Mouse (Mus musculus) embryonic facial prominence, embryonic 12.5 days (tissue): ENCODE data around the gene Gm3285. TPM values are rescaled to one million over a fixed set of nuclear protein-coding genes. Genes with fewer than 3 reads are reported as not detected.

ENCODE experiments used
- ATAC-seq: fragments of 200-750 bp; cut with Nextera tagmentation; 2 replicates; pipeline ENCODE4 v1.8.0; 2017; ENCODE audit not compliant: insufficient number of reproducible peaks, insufficient read depth, low FRiP score, low TSS enrichment
- H3K27ac ChIP-seq: fragments of 300-500 bp; sonication (generic); 2 replicates; pipeline ENCODE4 v1.5.1; 2016; ENCODE audit warnings: mild to moderate bottlenecking
- H3K27me3 ChIP-seq: fragments of 300-500 bp; sonication (generic); 2 replicates; pipeline ENCODE4 v1.6.1; 2016; ENCODE audit warnings: mild to moderate bottlenecking, moderate library complexity
- H3K36me3 ChIP-seq: fragments of 300-500 bp; sonication (generic); 2 replicates; pipeline ENCODE4 v1.6.1; 2016; ENCODE audit warnings: mild to moderate bottlenecking
- H3K4me1 ChIP-seq: fragments of 300-500 bp; sonication (generic); 2 replicates; pipeline ENCODE4 v1.6.1; 2016
- H3K4me2 ChIP-seq: fragments of 300-500 bp; sonication (generic); replicated peaks from 2 replicates; pipeline ENCODE4 v1.6.1; 2016; ENCODE audit warnings: mild to moderate bottlenecking, moderate library complexity
- H3K4me3 ChIP-seq: fragments of 300-500 bp; sonication (generic); 2 replicates; pipeline ENCODE4 v1.5.1; 2016; ENCODE audit warnings: mild to moderate bottlenecking
- H3K9ac ChIP-seq: fragments of 300-500 bp; sonication (generic); 2 replicates; pipeline ENCODE4 v1.6.1; 2016; ENCODE audit warnings: mild to moderate bottlenecking, moderate library complexity
- H3K9me3 ChIP-seq: fragments of 300-500 bp; sonication (generic); 2 replicates; pipeline ENCODE4 v1.6.1; 2016; ENCODE audit warnings: mild to moderate bottlenecking, moderate library complexity
- WGBS: fragments of 180-500 bp; shearing (Covaris S2); methylation state at CpG from one replicate; pipeline ENCODE4 v1.1.7; 2016; 5-methylcytosine and 5-hydroxymethylcytosine counted together
- polyA plus RNA-seq: library from polyadenylated mRNA; unstranded; fragments of >200 nt; fragmentation: Nextera tagmentation; extraction: Ambion mirVana; gene quantifications from 2 replicates; pipeline ENCODE4 v1.2.1, GENCODE M21; 2016

Gene Gm3285
- polyA plus RNA-seq, 1 experiment from 2014 or later = not detected

DNA sequence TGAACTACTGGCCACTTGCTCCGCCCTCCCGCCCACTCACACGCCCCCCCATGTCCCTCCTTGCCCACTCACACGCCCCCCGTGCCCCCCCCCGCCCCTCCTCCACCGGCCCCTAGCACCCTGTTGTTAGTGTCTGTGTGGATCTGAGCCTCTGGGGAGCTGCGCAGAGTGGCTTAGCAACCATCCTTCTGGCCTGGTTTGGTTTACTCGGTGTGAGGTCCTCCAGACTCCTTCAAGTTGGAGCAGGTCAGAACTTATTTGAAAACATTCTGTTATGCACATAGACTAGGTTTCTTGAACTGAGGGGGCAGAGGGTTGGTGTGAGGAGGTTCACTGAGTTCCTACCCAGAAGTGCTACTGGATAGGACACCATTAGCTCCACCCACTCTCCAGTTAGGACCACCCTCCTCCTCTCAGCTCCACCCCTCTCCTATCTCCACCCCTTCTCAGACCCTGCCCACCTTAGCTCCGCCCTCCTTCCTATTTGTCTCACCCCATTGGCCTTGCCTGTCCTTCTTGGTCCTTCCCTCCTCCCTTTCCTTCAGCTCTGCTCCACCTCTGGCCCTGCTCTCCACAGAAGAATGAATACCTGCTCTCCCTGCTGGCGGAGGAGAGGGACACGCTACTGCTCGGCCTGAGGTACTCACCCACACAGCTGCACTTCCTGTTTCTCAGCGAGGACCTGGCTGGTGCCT is 2.4 kb downstream of the Gm3285 start:
- peak overlapping the region; percentile 37 for H3K4me2 ChIP-seq
- H3K9me3 ChIP-seq = no peaks in the 10 kb centered on the region
- ATAC-seq = peak; percentile 67
- H3K27me3 ChIP-seq = no peaks in the 10 kb centered on the region
- 0 out of 2 replicates have a peak overlapping the region, but pooled peaks have one; percentile 3 for H3K27ac ChIP-seq
- H3K36me3 ChIP-seq = no peaks in the 10 kb centered on the region
- WGBS = 30% methylated on average over 14 of the region's 14 CpGs
- no peaks in the 10 kb centered on the region for H3K4me1 ChIP-seq
- no peak overlapping the region for H3K9ac ChIP-seq
- H3K4me3 ChIP-seq = peak overlapping the region; percentile 21; the same call in 1 of the 2 replicates

DNA sequence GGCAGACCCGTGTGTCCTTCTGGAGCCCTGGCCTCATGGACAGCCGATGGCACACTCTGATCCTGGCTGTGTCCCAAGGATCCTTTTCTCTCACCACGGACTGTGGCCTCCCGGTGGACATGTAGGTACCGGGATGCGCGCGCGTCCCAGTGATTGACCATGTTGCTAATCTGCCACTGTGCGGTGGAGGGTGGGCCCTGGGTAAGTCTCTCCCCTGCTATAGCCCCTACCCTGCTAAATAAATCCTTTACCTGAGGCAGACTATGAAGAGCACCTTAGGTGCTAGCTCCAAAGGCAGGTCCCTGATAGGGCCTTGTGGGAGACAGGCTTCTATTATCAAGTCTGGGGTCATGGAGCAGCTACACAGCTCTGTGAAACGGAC is 3.0 kb downstream of the Gm3285 start:
- peak overlapping the region; percentile 21; the same call in 1 of the 2 replicates for H3K4me3 ChIP-seq

GRCm38 (mm10) chr10:77867546-77867945 is 5.8 kb downstream of the Gm3285 start:
- Histone ChIP-seq H3K27ac (no peak overlapping the region), H3K9ac (no peak overlapping the region), H3K27me3 (no peaks in the 10 kb centered on the region), H3K9me3 (no peaks in the 10 kb centered on the region), H3K4me2 (no peak overlapping the region), H3K36me3 (no peaks in the 10 kb centered on the region), H3K4me1 (no peaks in the 10 kb centered on the region), H3K4me3 (no peak overlapping the region)
- no peak for ATAC-seq
- WGBS = 13% methylated on average over 1 of the region's 1 CpGs

More for the DNA sequence above, 3.0 kb downstream of the Gm3285 start:
- Histone ChIP-seq H3K9me3 (no peaks in the 10 kb centered on the region), H3K27ac (no peak overlapping the region), H3K4me2 (peak overlapping the region; percentile 37), H3K4me1 (no peaks in the 10 kb centered on the region), H3K27me3 (no peaks in the 10 kb centered on the region), H3K9ac (no peak overlapping the region), H3K36me3 (no peaks in the 10 kb centered on the region)
- 25% methylated on average over 11 of the region's 11 CpGs for WGBS
- ATAC-seq = peak; percentile 42; the same call in 1 of the 2 replicates

GRCm38 (mm10) chr10:77869651-77870050 is 7.9 kb downstream of the Gm3285 start:
- no peaks in the 10 kb centered on the region for H3K4me1 ChIP-seq
- no peaks in the 10 kb centered on the region for H3K36me3 ChIP-seq
- no peak for ATAC-seq
- no peak overlapping the region for H3K4me3 ChIP-seq
- no peak overlapping the region for H3K9ac ChIP-seq
- no peaks in the 10 kb centered on the region for H3K27me3 ChIP-seq
- no peaks in the 10 kb centered on the region for H3K9me3 ChIP-seq
- no peak overlapping the region for H3K4me2 ChIP-seq
- H3K27ac ChIP-seq = no peak overlapping the region
- WGBS = 86% methylated on average over 7 of the region's 7 CpGs

- WGBS = 61% methylated on average over 6 of the region's 6 CpGs
- no peak overlapping the region for H3K4me2 ChIP-seq
- no peak overlapping the region for H3K27ac ChIP-seq
- ATAC-seq = no peak
- H3K9ac ChIP-seq = no peak overlapping the region
- H3K27me3 ChIP-seq = no peaks in the 10 kb centered on the region
- H3K36me3 ChIP-seq = no peaks in the 10 kb centered on the region
- H3K4me3 ChIP-seq = no peak overlapping the region
- H3K9me3 ChIP-seq = no peaks in the 10 kb centered on the region; the same call in 1 of the 2 replicates
- no peaks in the 10 kb centered on the region for H3K4me1 ChIP-seq
Observed at GRCm38 (mm10) chr10:77878985-77879384, 17.2 kb downstream of the Gm3285 start.

- no peaks in the 10 kb centered on the region; the same call in 1 of the 2 replicates for H3K9me3 ChIP-seq
- ATAC-seq = no peak
- H3K36me3 ChIP-seq = no peaks in the 10 kb centered on the region
- no peak overlapping the region for H3K4me3 ChIP-seq
- no peak overlapping the region for H3K4me2 ChIP-seq
- H3K9ac ChIP-seq = no peak overlapping the region
- 81% methylated on average over 3 of the region's 3 CpGs for WGBS
- no peaks in the 10 kb centered on the region for H3K4me1 ChIP-seq
- H3K27me3 ChIP-seq = no peaks in the 10 kb centered on the region
- no peak overlapping the region for H3K27ac ChIP-seq
Observed at GRCm38 (mm10) chr10:77880305-77880704, 18.5 kb downstream of the Gm3285 start.

- ATAC-seq = no peak
- no peaks in the 10 kb centered on the region; the same call in 1 of the 2 replicates for H3K9me3 ChIP-seq
Observed at GRCm38 (mm10) chr10:77882553-77882952, 20.8 kb downstream of the Gm3285 start.

GRCm38 (mm10) chr10:77886007-77886747 is 24.4 kb downstream of the Gm3285 start:
- Histone ChIP-seq H3K36me3 (no peaks in the 10 kb centered on the region), H3K4me1 (no peaks in the 10 kb centered on the region), H3K27me3 (no peaks in the 10 kb centered on the region), H3K27ac (no peak overlapping the region), H3K9me3 (no peaks in the 10 kb centered on the region; the same call in 1 of the 2 replicates), H3K9ac (no peak overlapping the region), H3K4me3 (no peak overlapping the region), H3K4me2 (no peak overlapping the region)
- 51% methylated on average over 12 of the region's 12 CpGs for WGBS
- no peak for ATAC-seq

More at GRCm38 (mm10) chr10:77882553-77882952, 20.8 kb downstream of the Gm3285 start:
- Histone ChIP-seq H3K4me1 (no peaks in the 10 kb centered on the region), H3K4me3 (no peak overlapping the region), H3K27ac (no peak overlapping the region), H3K4me2 (no peak overlapping the region), H3K36me3 (no peaks in the 10 kb centered on the region), H3K27me3 (no peaks in the 10 kb centered on the region), H3K9ac (no peak overlapping the region)
- WGBS = 91% methylated on average over 5 of the region's 5 CpGs

GRCm38 (mm10) chr10:77890987-77891565 is 29.3 kb downstream of the Gm3285 start:
- whole genome bisulfite sequencing = 80% methylated on average over 8 of the region's 8 CpGs
- H3K36me3 ChIP-seq = no peaks in the 10 kb centered on the region
- H3K4me3 ChIP-seq = no peak overlapping the region
- H3K4me2 ChIP-seq = no peak overlapping the region
- H3K9ac ChIP-seq = no peak overlapping the region
- 0 out of 2 replicates have a peak, but pooled peaks have one; percentile 35 for ATAC-seq
- no peaks in the 10 kb centered on the region for H3K9me3 ChIP-seq
- no peaks in the 10 kb centered on the region for H3K27me3 ChIP-seq
- no peaks in the 10 kb centered on the region for H3K4me1 ChIP-seq
- no peak overlapping the region for H3K27ac ChIP-seq

DNA sequence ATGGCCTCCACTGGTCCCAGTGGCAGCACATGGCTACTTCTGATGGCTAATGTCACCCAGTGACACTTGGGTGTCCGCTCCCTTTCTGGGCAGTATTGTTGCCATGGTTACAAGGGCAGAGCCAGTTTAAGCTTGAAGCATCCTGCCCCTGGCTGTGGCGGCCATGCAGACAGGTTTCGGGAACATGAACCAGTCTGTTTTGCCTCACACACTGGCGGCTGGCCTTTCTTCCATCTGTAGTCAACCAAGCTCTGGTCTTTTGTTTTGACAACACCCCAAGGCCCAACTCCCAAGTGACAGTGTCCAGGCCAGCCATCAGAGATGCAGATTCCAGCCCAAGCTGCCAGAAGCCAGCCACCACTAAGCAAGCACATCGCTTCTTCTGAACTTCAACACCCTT is 33.8 kb downstream of the Gm3285 start:
- no peak overlapping the region for H3K9ac ChIP-seq
- H3K4me2 ChIP-seq = no peak overlapping the region
- no peak overlapping the region for H3K4me3 ChIP-seq
- 60% methylated on average over 5 of the region's 5 CpGs for WGBS
- ATAC-seq = no peak
- H3K27me3 ChIP-seq = peaks cover 2% of the 10 kb centered on the region; the same call in 1 of the 2 replicates
- no peaks in the 10 kb centered on the region for H3K36me3 ChIP-seq
- H3K9me3 ChIP-seq = no peaks in the 10 kb centered on the region
- no peak overlapping the region for H3K27ac ChIP-seq
- no peaks in the 10 kb centered on the region for H3K4me1 ChIP-seq

DNA sequence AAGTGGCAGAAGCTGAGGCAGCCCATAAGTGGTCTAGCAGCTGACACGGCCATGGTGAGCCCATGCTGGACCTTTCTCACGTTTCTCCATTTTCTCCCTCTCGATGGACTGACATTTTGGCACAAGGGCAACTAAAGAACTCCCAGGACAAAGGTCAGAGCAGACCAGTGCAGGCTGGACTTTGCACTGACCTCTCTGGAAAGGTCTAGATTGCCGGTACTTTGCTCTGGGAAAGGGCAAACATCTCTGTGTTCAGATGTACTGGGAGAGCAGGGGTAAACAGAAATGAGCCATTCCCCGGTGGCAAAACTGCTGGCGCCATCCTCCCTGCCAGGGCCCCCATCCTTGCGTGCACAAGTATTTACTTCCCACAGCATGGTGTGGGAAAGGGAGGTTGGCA is 38.4 kb downstream of the Gm3285 start:
- Histone ChIP-seq H3K4me3 (no peak overlapping the region), H3K9me3 (no peaks in the 10 kb centered on the region), H3K4me1 (peaks cover 7% of the 10 kb centered on the region; the same call in 1 of the 2 replicates), H3K27me3 (peaks cover 7% of the 10 kb centered on the region), H3K4me2 (no peak overlapping the region), H3K27ac (no peak overlapping the region), H3K36me3 (no peaks in the 10 kb centered on the region), H3K9ac (no peak overlapping the region)
- ATAC-seq = no peak
- 71% methylated on average over 7 of the region's 7 CpGs for WGBS
